Mouse (Mus musculus) heart, postnatal 4 days (tissue): ENCODE measurements at regions not wholly inside any gene's neighbourhood (a gene's known extent, or its start where the extent isn't known, plus 50 kb on each side); places are given as distances from the start of the nearest gene placed in this dataset.

Source experiments
- DNase-seq: peaks from one replicate; pipeline ENCODE4 v3.0.0; 2021

GRCm38 (mm10) chr1:193625101-193625956 lies 255.2 kb upstream of the Camk1g start:
- no peak for DNase-seq

GRCm38 (mm10) chr1:193623571-193623970 lies 253.5 kb upstream of the Camk1g start:
- no peak for DNase-seq

- DNase-seq, result no peak
Observed at GRCm38 (mm10) chr1:193618250-193618649, 248.2 kb upstream of the Camk1g start.

GRCm38 (mm10) chr1:193610471-193610870 lies 240.4 kb upstream of the Camk1g start:
- no peak for DNase-seq

GRCm38 (mm10) chr1:193599895-193600294 lies 229.8 kb upstream of the Camk1g start:
- DNase-seq, result no peak

GRCm38 (mm10) chr1:193599163-193599562 lies 229.1 kb upstream of the Camk1g start:
- DNase-seq, result no peak

GRCm38 (mm10) chr1:193590301-193590829 lies 220.3 kb upstream of the Camk1g start:
- DNase-seq, result no peak

- DNase-seq, result peak; percentile 80
Observed at GRCm38 (mm10) chr1:193588477-193589464, 218.7 kb upstream of the Camk1g start.

GRCm38 (mm10) chr1:193587317-193587716 lies 217.2 kb upstream of the Camk1g start:
- no peak for DNase-seq

- no peak for DNase-seq
Observed at GRCm38 (mm10) chr1:193586896-193587295, 216.8 kb upstream of the Camk1g start.

GRCm38 (mm10) chr1:193583791-193584190 lies 213.7 kb upstream of the Camk1g start:
- no peak for DNase-seq

GRCm38 (mm10) chr1:193580393-193580792 lies 210.3 kb upstream of the Camk1g start:
- no peak for DNase-seq

- DNase-seq, result no peak
Observed at GRCm38 (mm10) chr1:193579671-193580070, 209.6 kb upstream of the Camk1g start.

- DNase-seq, result peak; percentile 52
Observed at GRCm38 (mm10) chr1:193578661-193579175, 208.6 kb upstream of the Camk1g start.

GRCm38 (mm10) chr1:193577821-193578220 lies 207.7 kb upstream of the Camk1g start:
- no peak for DNase-seq

GRCm38 (mm10) chr1:193575986-193576713 lies 206.1 kb upstream of the Camk1g start:
- peak; percentile 85 for DNase-seq

GRCm38 (mm10) chr1:193572827-193573226 lies 202.7 kb upstream of the Camk1g start:
- no peak for DNase-seq

- no peak for DNase-seq
Observed at GRCm38 (mm10) chr1:193572411-193572810, 202.3 kb upstream of the Camk1g start.

- no peak for DNase-seq
Observed at GRCm38 (mm10) chr1:193571088-193571487, 201.0 kb upstream of the Camk1g start.

- DNase-seq, result no peak
Observed at GRCm38 (mm10) chr1:193568586-193569174, 198.6 kb upstream of the Camk1g start.

GRCm38 (mm10) chr1:193567217-193567616 lies 197.1 kb upstream of the Camk1g start:
- DNase-seq, result no peak

GRCm38 (mm10) chr1:193564225-193564624 lies 194.1 kb upstream of the Camk1g start:
- DNase-seq, result peak; percentile 21
